Mouse (Mus musculus): Measurements from ENCODE around the gene Kdm4b. TPM values are rescaled to one million over a fixed set of nuclear protein-coding genes. Genes with fewer than 3 reads are reported as not detected.

Kdm4b gene
- total and polyA plus RNA-seq, 2 experiments from 2014 or later, result 53.2 to 133 TPM

GRCm38 (mm10) chr17:56368291-56368790, 42.5 kb downstream of the Kdm4b start:
- H3K9me3 ChIP-seq (ENCODE audit: low read length), result no peaks in the 10 kb centered on the region
- H3K36me3 ChIP-seq (ENCODE audit: insufficient read depth), result peaks cover 56% of the 10 kb centered on the region
- ATAC-seq (no peak), DNase-seq (no peak)
- 69% methylated on average over 6 of the region's 6 CpGs for WGBS
- no peak overlapping the region for H3K27ac ChIP-seq (ENCODE audit: low read depth, low read length)
- no peak overlapping the region for H3K4me2 ChIP-seq (ENCODE audit: low read depth)
- no peak overlapping the region; the same call in 1 of the 2 replicates for H3K9ac ChIP-seq
- H3K27me3 ChIP-seq (ENCODE audit: insufficient read depth, low read length), result no peaks in the 10 kb centered on the region
- H3K4me1 ChIP-seq (ENCODE audit: insufficient read depth), result peaks cover 8% of the 10 kb centered on the region; the same call in 1 of the 2 replicates
- TF ChIP-seq CTCF (IDR thresholded peaks at IDR 0.05; ENCODE audit: low read depth), result no peak
- no peak overlapping the region for H3K4me3 ChIP-seq (ENCODE audit: low read depth, low read length)

GRCm38 (mm10) chr17:56370090-56370489, 44.2 kb downstream of the Kdm4b start:
- Histone ChIP-seq H3K4me1 (ENCODE audit: insufficient read depth) (peaks cover 8% of the 10 kb centered on the region; the same call in 1 of the 2 replicates), H3K27me3 (ENCODE audit: insufficient read depth, low read length) (no peaks in the 10 kb centered on the region), H3K4me2 (ENCODE audit: low read depth) (no peak overlapping the region), H3K27ac (ENCODE audit: low read depth, low read length) (no peak overlapping the region; the same call in 1 of the 2 replicates), H3K36me3 (ENCODE audit: insufficient read depth) (peaks cover 62% of the 10 kb centered on the region), H3K9me3 (ENCODE audit: low read length) (no peaks in the 10 kb centered on the region), H3K9ac (no peak overlapping the region), H3K4me3 (ENCODE audit: low read depth, low read length) (no peak overlapping the region)
- no peak for ATAC-seq
- 89% methylated on average over 3 of the region's 3 CpGs for WGBS
- TF ChIP-seq CTCF (IDR thresholded peaks at IDR 0.05; ENCODE audit: low read depth), result no peak
- DNase-seq, result no peak

- peaks cover 69% of the 10 kb centered on the region for H3K36me3 ChIP-seq (ENCODE audit: insufficient read depth)
- peak overlapping the region; percentile 21; the same call in 1 of the 2 replicates for H3K27ac ChIP-seq (ENCODE audit: low read depth, low read length)
- ATAC-seq (peak; percentile 18), DNase-seq (peak; percentile 22)
- no peaks in the 10 kb centered on the region for H3K27me3 ChIP-seq (ENCODE audit: insufficient read depth, low read length)
- H3K9ac ChIP-seq, result no peak overlapping the region
- H3K4me1 ChIP-seq (ENCODE audit: insufficient read depth), result peaks cover 3% of the 10 kb centered on the region; the same call in 1 of the 2 replicates
- no peaks in the 10 kb centered on the region for H3K9me3 ChIP-seq (ENCODE audit: low read length)
- TF ChIP-seq CTCF (IDR thresholded peaks at IDR 0.05; ENCODE audit: low read depth), result no peak
- WGBS, result 37% methylated on average over 15 of the region's 15 CpGs
- no peak overlapping the region for H3K4me3 ChIP-seq (ENCODE audit: low read depth, low read length)
- H3K4me2 ChIP-seq (ENCODE audit: low read depth), result no peak overlapping the region
These were observed 45.3 kb downstream of the Kdm4b start for GRCm38 (mm10) chr17:56371029-56371660.

GRCm38 (mm10) chr17:56372109-56372508, 46.2 kb downstream of the Kdm4b start:
- Histone ChIP-seq H3K9me3 (ENCODE audit: low read length) (no peaks in the 10 kb centered on the region), H3K4me3 (ENCODE audit: low read depth, low read length) (no peak overlapping the region), H3K36me3 (ENCODE audit: insufficient read depth) (peaks cover 72% of the 10 kb centered on the region), H3K9ac (no peak overlapping the region), H3K27ac (ENCODE audit: low read depth, low read length) (no peak overlapping the region), H3K4me2 (ENCODE audit: low read depth) (no peak overlapping the region), H3K4me1 (ENCODE audit: insufficient read depth) (peaks cover 3% of the 10 kb centered on the region; the same call in 1 of the 2 replicates), H3K27me3 (ENCODE audit: insufficient read depth, low read length) (no peaks in the 10 kb centered on the region)
- no peak for TF ChIP-seq CTCF (IDR thresholded peaks at IDR 0.05; ENCODE audit: low read depth)
- 53% methylated on average over 4 of the region's 4 CpGs for WGBS
- ATAC-seq, result no peak
- no peak for DNase-seq

- no peak for TF ChIP-seq CTCF (IDR thresholded peaks at IDR 0.05; ENCODE audit: low read depth)
- peak; percentile 19 for DNase-seq
- H3K36me3 ChIP-seq (ENCODE audit: insufficient read depth), result peaks cover 71% of the 10 kb centered on the region
- no peaks in the 10 kb centered on the region for H3K27me3 ChIP-seq (ENCODE audit: insufficient read depth, low read length)
- H3K4me3 ChIP-seq (ENCODE audit: low read depth, low read length), result no peak overlapping the region
- no peaks in the 10 kb centered on the region for H3K9me3 ChIP-seq (ENCODE audit: low read length)
- H3K4me1 ChIP-seq (ENCODE audit: insufficient read depth), result no peaks in the 10 kb centered on the region
- ATAC-seq, result peak; percentile 36
- H3K9ac ChIP-seq, result no peak overlapping the region
- H3K4me2 ChIP-seq (ENCODE audit: low read depth), result no peak overlapping the region
- 56% methylated on average over 17 of the region's 17 CpGs for WGBS
- peak overlapping the region; percentile 59 for H3K27ac ChIP-seq (ENCODE audit: low read depth, low read length)
These were observed 47.5 kb downstream of the Kdm4b start for GRCm38 (mm10) chr17:56373136-56374034.

GRCm38 (mm10) chr17:56374851-56375250, 49.0 kb downstream of the Kdm4b start:
- Histone ChIP-seq H3K27ac (ENCODE audit: low read depth, low read length) (no peak overlapping the region), H3K36me3 (ENCODE audit: insufficient read depth) (peaks cover 68% of the 10 kb centered on the region), H3K27me3 (ENCODE audit: insufficient read depth, low read length) (no peaks in the 10 kb centered on the region), H3K9ac (no peak overlapping the region), H3K4me1 (ENCODE audit: insufficient read depth) (no peaks in the 10 kb centered on the region), H3K9me3 (ENCODE audit: low read length) (no peaks in the 10 kb centered on the region), H3K4me3 (ENCODE audit: low read depth, low read length) (no peak overlapping the region), H3K4me2 (ENCODE audit: low read depth) (no peak overlapping the region)
- DNase-seq (no peak), ATAC-seq (no peak)
- WGBS, result 61% methylated on average over 1 of the region's 1 CpGs
- TF ChIP-seq CTCF (IDR thresholded peaks at IDR 0.05; ENCODE audit: low read depth), result no peak

Data from forebrain, postnatal 0 days (tissue).